Mouse (Mus musculus) kidney, postnatal 25 days (tissue): ENCODE measurements around the gene Npy2r.

Experiments used
- DNase-seq, 2 experiments: peaks; one replicate each; pipeline ENCODE4 v3.0.0; 2021; ENCODE audit warnings: mixed read lengths in 2 of 2

Gene Npy2r

GRCm38 (mm10) chr3:82547908-82548721 lies at the start of gene Npy2r:
Gene Npy2r (minus strand): TSS chr3:82548084.
- peak in 1 of 2 experiments; percentile 38 for DNase-seq

- DNase-seq = no peak
Measured at GRCm38 (mm10) chr3:82557786-82558185, 9.9 kb upstream of the Npy2r start.

DNA sequence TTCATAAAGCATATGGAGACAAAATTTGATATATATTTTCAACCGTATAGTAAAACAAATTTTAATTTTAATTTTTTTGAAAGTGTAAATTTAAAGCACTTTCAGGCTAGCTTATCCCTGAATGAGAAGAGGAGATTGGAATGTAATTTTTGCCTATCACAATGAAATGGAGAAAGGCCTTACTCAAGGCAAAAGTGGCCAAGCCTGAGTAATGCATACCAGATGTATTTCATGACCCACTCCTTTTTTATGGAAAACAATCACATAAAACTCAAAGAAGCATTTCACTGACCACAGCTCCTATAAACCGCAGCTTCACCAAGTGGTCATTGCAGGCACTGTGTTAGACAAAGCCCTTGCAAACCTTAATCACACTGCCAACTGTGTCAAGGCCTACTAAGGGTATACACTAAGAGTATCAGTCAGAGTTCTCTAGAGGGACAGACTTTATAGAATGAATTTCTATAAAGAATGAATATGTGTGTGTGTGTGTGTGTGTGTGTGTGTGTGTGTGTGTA lies 8.5 kb upstream of the Npy2r start:
- DNase-seq = no peak

GRCm38 (mm10) chr3:82549932-82550331 lies 2.0 kb upstream of the Npy2r start:
- DNase-seq = no peak

DNA sequence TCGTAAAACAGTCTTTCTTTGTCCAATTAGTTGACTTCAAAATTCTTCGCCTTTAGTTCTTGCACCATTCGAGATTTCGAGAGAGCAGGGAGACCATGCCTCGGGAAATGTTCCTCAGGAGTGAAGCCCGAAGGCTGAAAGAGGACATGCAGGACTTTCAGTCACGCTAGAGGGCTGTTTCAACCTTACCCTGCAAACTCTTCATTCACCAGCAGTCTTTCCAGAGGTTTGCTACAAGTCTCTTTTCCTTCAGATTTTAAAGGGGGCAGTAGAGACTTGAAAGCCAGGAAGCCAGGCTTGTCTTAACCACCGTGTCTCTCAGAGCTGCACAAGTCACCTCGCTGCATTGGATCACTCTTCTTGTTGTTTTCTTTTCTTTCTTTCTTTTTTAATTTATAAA lies 869 bp upstream of the Npy2r start:
- DNase-seq = no peak

DNA sequence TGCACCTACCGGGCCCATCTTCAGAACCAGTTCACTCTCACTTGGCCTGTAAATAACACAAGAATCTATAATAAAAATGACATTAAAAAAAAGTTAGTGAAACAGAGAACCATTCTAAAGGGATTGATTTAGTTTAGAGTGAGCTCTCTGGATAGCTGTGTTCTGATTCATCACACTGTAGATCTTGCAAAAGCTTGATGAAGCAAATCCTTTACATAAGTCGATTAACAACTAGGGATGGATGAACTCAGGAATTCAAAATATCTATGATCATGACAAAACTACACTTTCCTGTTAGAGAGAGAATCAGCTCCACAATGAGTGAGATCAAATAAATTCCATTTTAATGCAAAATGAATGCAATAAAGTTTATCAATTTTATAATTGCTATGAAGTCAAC lies 6.4 kb downstream of the Npy2r start:
- no peak for DNase-seq

GRCm38 (mm10) chr3:82539951-82540350 lies 7.9 kb downstream of the Npy2r start:
- DNase-seq = no peak

DNA sequence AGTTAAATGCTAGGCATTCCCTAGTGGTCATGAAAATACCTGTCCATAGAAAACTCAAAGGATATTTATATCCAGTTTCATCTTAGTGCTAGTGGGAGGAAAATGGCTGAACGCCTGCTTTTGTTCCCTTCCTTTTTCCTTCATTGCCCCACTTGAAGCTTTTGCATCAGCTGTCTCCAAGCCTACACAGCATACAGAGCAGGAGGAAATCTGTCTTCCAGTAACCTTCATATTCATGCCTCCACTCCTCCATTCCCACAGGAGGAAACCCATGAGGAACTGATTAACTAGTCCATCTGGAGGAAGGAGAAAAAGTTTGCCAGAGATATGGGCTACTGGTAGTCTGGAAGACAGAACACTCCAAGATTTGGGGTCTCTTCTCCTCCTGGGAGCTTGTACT lies 23.1 kb downstream of the Npy2r start:
- DNase-seq = no peak

DNA sequence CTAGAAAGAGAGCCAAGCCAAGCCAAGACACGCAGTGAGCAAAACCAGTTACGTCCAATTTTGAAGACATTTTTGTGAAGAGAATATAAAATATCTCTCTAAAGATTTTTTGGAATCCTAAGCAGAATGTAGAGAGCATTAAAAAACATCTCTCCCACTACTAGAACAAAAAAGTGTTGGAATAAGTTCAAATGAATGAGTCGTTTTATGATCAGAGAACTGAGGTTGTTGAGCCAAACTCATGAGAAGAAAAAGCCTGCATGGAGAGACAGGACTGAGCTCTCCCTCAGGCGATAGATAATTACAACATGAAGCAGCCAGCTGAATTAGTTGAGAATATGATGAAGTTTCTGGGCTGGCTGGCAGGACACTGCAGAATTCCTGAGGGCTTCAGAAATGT lies 49.9 kb downstream of the Npy2r start:
- no peak for DNase-seq
